Mouse (Mus musculus) CH12.LX (cell line): ENCODE data around the gene Cabin1. TPM values are rescaled to one million over a fixed set of nuclear protein-coding genes. Genes with fewer than 3 reads are reported as not detected.

Source experiments
- DNase-seq: peaks from one replicate; pipeline ENCODE4 v3.0.0-alpha.2; 2013; ENCODE audit errors: extremely low read depth
- H3K27ac ChIP-seq: 2 replicates; pipeline ENCODE4 v1.5.1; 2012; ENCODE audit warnings: low read depth, mild to moderate bottlenecking, control low read depth, moderate library complexity; ENCODE audit not compliant: insufficient read depth
- H3K27me3 ChIP-seq: replicated peaks from 2 replicates; pipeline ENCODE3; 2012; ENCODE audit warnings: inconsistent platforms
- H3K36me3 ChIP-seq, 2 experiments: replicated peaks in 1 of 2; 2 replicates each; pipeline versions ENCODE3 to v1.6.1; 2012; ENCODE audit warnings: inconsistent platforms in 1 of 2, low read length in 1 of 2, mild to moderate bottlenecking in 1 of 2, mixed read lengths in 1 of 2, moderate library complexity in 1 of 2; ENCODE audit not compliant: control insufficient read depth in 1 of 2, insufficient read depth in 1 of 2
- H3K4me1 ChIP-seq, 2 experiments: 2 replicates each; pipeline ENCODE4 v1.6.1; 2012; ENCODE audit warnings: inconsistent platforms in 1 of 2, moderate library complexity in 1 of 2; ENCODE audit not compliant: insufficient read depth in 2 of 2, control insufficient read depth in 1 of 2
- H3K4me2 ChIP-seq: 2 replicates; pipeline ENCODE4 v1.6.1; 2012; ENCODE audit warnings: low read depth, mild to moderate bottlenecking, control low read depth; ENCODE audit not compliant: poor library complexity, insufficient read depth, severe bottlenecking
- H3K4me3 ChIP-seq, 3 experiments: fragments of 150-350 bp in 1 of 3; sonication (generic) in 1 of 3; replicated peaks in 1 of 3; 2 replicates each; pipeline versions ENCODE3 to v1.5.1; 2011 to 2012; ENCODE audit warnings: low read depth in 2 of 3, low read length in 2 of 3, mild to moderate bottlenecking in 2 of 3, moderate library complexity in 2 of 3, control low read depth in 1 of 3, improper control_type of control experiment in 1 of 3, inconsistent platforms in 1 of 3, mixed read lengths in 1 of 3; ENCODE audit not compliant: poor library complexity in 1 of 3
- H3K79me2 ChIP-seq: replicated peaks from 2 replicates; pipeline ENCODE4 v1.6.1; 2012; ENCODE audit warnings: mild to moderate bottlenecking, moderate library complexity; ENCODE audit not compliant: control insufficient read depth, poor library complexity, insufficient read depth, severe bottlenecking; ENCODE audit errors: extremely low read depth
- H3K9ac ChIP-seq: 2 replicates; pipeline ENCODE4 v1.6.1; 2012; ENCODE audit warnings: low read depth, mild to moderate bottlenecking, control low read depth, moderate library complexity; ENCODE audit not compliant: insufficient read depth
- H3K9me3 ChIP-seq: replicated peaks from 2 replicates; pipeline ENCODE3; 2012; ENCODE audit warnings: low read length, inconsistent platforms, mixed read lengths
- BHLHE40 ChIP-seq: IDR thresholded peaks from 2 replicates; pipeline ENCODE4 v1.6.1; 2011; ENCODE audit warnings: mild to moderate bottlenecking, low read depth, low read length, improper control_type of control experiment
- CHD2 ChIP-seq: IDR thresholded peaks from 2 replicates; pipeline ENCODE4 v1.6.1; 2011; ENCODE audit warnings: low read length, improper control_type of control experiment
- CTCF ChIP-seq, 2 experiments: IDR thresholded peaks in 1 of 2; conservative IDR thresholded peaks in 1 of 2; 2 replicates each; pipeline ENCODE4 v1.5.1; 2011 to 2012; ENCODE audit warnings: low read depth in 2 of 2, low read length in 2 of 2, improper control_type of control experiment in 1 of 2, inconsistent platforms in 1 of 2, mild to moderate bottlenecking in 1 of 2, moderate library complexity in 1 of 2
- E2F4 ChIP-seq: IDR thresholded peaks from 2 replicates; pipeline ENCODE4 v1.6.1; 2011; ENCODE audit warnings: low read depth, low read length, improper control_type of control experiment; ENCODE audit not compliant: insufficient replicate concordance
- ETS1 ChIP-seq: conservative IDR thresholded peaks from 2 replicates; pipeline ENCODE4 v1.6.1; 2012; ENCODE audit warnings: low read depth, mild to moderate bottlenecking, inconsistent platforms, low read length, improper control_type of control experiment, moderate library complexity
- IRF4 ChIP-seq: IDR thresholded peaks from 2 replicates; pipeline ENCODE4 v1.6.1; 2014; ENCODE audit warnings: low read depth, mild to moderate bottlenecking, inconsistent platforms, low read length, improper control_type of control experiment
- KAT2A ChIP-seq: IDR thresholded peaks from 2 replicates; pipeline ENCODE4 v1.6.1; 2012; ENCODE audit warnings: low read length, improper control_type of control experiment, inconsistent platforms; ENCODE audit not compliant: insufficient replicate concordance
- POLR2AphosphoS2 ChIP-seq: IDR thresholded peaks from 2 replicates; pipeline ENCODE4 v1.6.1; 2011; ENCODE audit warnings: low read depth, low read length, improper control_type of control experiment
- SMC3 ChIP-seq: IDR thresholded peaks from 2 replicates; pipeline ENCODE4 v1.6.1; 2011; ENCODE audit warnings: low read depth, low read length, improper control_type of control experiment
- USF2 ChIP-seq: conservative IDR thresholded peaks from 2 replicates; pipeline ENCODE4 v1.6.1; 2011; ENCODE audit warnings: low read depth, low read length, improper control_type of control experiment
- ZMIZ1 ChIP-seq: IDR thresholded peaks from 2 replicates; pipeline ENCODE4 v1.6.1; 2012; ENCODE audit warnings: low read depth, mild to moderate bottlenecking, inconsistent platforms, low read length, improper control_type of control experiment
- ZNF384 ChIP-seq: IDR thresholded peaks from 2 replicates; pipeline ENCODE4 v1.6.1; 2012; ENCODE audit warnings: low read depth, low read length, improper control_type of control experiment, inconsistent platforms
- dilution Hi-C: fragments of 300-500 bp; cut with MboI; formaldehyde crosslinking; loops from 2 replicates; pipeline ENCODE4 v1.14.3; 2020; ENCODE audit warnings: low sequenced_read_pairs; ENCODE audit not compliant: extremely low pct_unique_long_range_greater_than_20kb, extremely low pct_ligation_motif_present
- in situ Hi-C: fragments of 300-500 bp; cut with MboI; formaldehyde crosslinking; loops from 3 replicates; pipeline ENCODE4 v1.14.3; 2019; ENCODE audit warnings: low sequenced_read_pairs, low pct_ligation_motif_present, low pct_unique_long_range_greater_than_20kb, mixed read lengths
- polyA plus RNA-seq: library from polyadenylated mRNA; unstranded; fragments of >175 nt; gene quantifications from 2 replicates; pipeline ENCODE4 v1.2.1, GENCODE M21; 2012; ENCODE audit warnings: low read depth; ENCODE audit not compliant: insufficient read length
- total RNA-seq, 2 experiments: library from RNA; depleted of rRNA; stranded (reverse); fragments of 300-350 nt in 1 of 2; fragments of >200 nt in 1 of 2; gene quantifications; 2 replicates each; pipeline ENCODE4 v1.2.3; 2012 to 2014

Cabin1 gene
- total and polyA plus RNA-seq, 3 experiments, result 12.0 to 46.0 (median 29.0) TPM

GRCm38 (mm10) chr10:75626991-75627390, 137.2 kb downstream of the Cabin1 start:
- no peak for TF ChIP-seq POLR2AphosphoS2
- no peak for TF ChIP-seq KAT2A
- TF ChIP-seq ZMIZ1, result no peak
- no peak overlapping the region for H3K27ac ChIP-seq
- no peak for DNase-seq
- no peak overlapping the region for H3K4me3 ChIP-seq
- no peaks in the 10 kb centered on the region for H3K27me3 ChIP-seq
- H3K36me3 ChIP-seq, result no peaks in the 10 kb centered on the region
- no peak overlapping the region for H3K4me2 ChIP-seq
- no peaks in the 10 kb centered on the region for H3K79me2 ChIP-seq
- H3K9me3 ChIP-seq, result peaks cover 9% of the 10 kb centered on the region
- in situ Hi-C loops, result no loop called here
- no peak overlapping the region for H3K9ac ChIP-seq
- dilution Hi-C loops, result no loop called here
- no peaks in the 10 kb centered on the region for H3K4me1 ChIP-seq

- dilution Hi-C loops, result no loop called here
- Histone ChIP-seq H3K27me3 (no peaks in the 10 kb centered on the region), H3K4me1 (no peaks in the 10 kb centered on the region)
- TF ChIP-seq USF2 (no peak), IRF4 (no peak)
- TF ChIP-seq, all 38 proteins: peak for 0
- no peak overlapping the region for H3K4me3 ChIP-seq
- no peak overlapping the region for H3K27ac ChIP-seq
- no peak overlapping the region for H3K4me2 ChIP-seq
- no peaks in the 10 kb centered on the region for H3K79me2 ChIP-seq
- H3K9ac ChIP-seq, result no peak overlapping the region
- H3K9me3 ChIP-seq, result peaks cover 12% of the 10 kb centered on the region
- H3K36me3 ChIP-seq, result no peaks in the 10 kb centered on the region
- DNase-seq, result no peak
- in situ Hi-C loops, result no loop called here
Observed at GRCm38 (mm10) chr10:75625920-75626319, 138.2 kb downstream of the Cabin1 start.

GRCm38 (mm10) chr10:75620818-75621217, 143.3 kb downstream of the Cabin1 start:
- Histone ChIP-seq H3K4me3 (no peak overlapping the region), H3K4me2 (no peak overlapping the region), H3K27me3 (no peaks in the 10 kb centered on the region), H3K4me1 (no peaks in the 10 kb centered on the region), H3K9ac (no peak overlapping the region), H3K36me3 (no peaks in the 10 kb centered on the region), H3K27ac (no peak overlapping the region), H3K79me2 (no peaks in the 10 kb centered on the region), H3K9me3 (peaks cover 6% of the 10 kb centered on the region)
- no peak for DNase-seq
- dilution Hi-C loops (no loop called here), in situ Hi-C loops (no loop called here)
- TF ChIP-seq E2F4, result no peak
- no peak for TF ChIP-seq USF2
- TF ChIP-seq POLR2AphosphoS2, result no peak
- TF ChIP-seq ETS1, result no peak
- TF ChIP-seq SMC3, result no peak
- peak; percentile 8 to 44; a peak in 2 of 4 replicates for TF ChIP-seq CTCF (conservative IDR thresholded peaks at IDR 0.05 in 1 of 2, IDR thresholded peaks at IDR 0.05 in 1 of 2; ENCODE audit: low read depth in 2 of 2, low read length in 2 of 2)
- TF ChIP-seq ZNF384, result no peak
- TF ChIP-seq CHD2, result no peak
- TF ChIP-seq BHLHE40, result no peak
